8 mouse cellular contexts compared by ENCODE assay signal in the genomic region with DNA sequence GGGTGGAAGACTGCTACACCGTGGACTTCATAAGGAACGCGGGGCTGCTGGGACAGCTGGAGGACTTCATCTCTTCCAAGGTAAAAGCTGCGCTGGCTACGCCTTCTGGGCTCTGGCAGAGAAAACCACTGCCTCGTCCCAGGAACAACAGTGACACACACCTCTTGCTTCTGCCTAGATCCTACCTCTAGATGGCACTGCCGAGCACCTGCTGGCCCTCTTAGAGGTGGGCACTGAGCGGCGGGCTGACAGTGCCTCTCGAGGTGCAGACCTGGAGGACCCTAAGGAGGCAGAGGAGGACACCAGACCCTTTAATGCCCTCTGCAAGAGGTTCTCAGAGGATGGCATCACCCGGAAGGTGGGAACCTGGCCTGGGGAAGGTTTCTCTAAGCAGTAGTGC. TPM values are rescaled to one million over a fixed set of nuclear protein-coding genes. Genes with fewer than 3 reads are reported as not detected.
DNase-seq lines count a peak whose midpoint lies in the region; ATAC-seq and TF ChIP-seq lines count a peak whose summit lies in the region.
"Had no signal": no experiment of that assay in that cellular context is flagged by ENCODE, and none has a peak within 500 bp of the region (broad histone marks: within the 10 kb centered on the region; RNA-seq: fewer than 3 reads in every experiment).

No protein-coding gene starts in this region.

- no peak overlapping the region for H3K4me3 ChIP-seq in embryonic facial prominence, embryonic 11.5 days (ENCODE audit: low read depth, low read length)
- H3K4me3 ChIP-seq in intestine, postnatal 0 days (ENCODE audit: low read depth, low read length), result no peak overlapping the region

- no peaks in the 10 kb centered on the region for H3K9me3 ChIP-seq in embryonic facial prominence, embryonic 11.5 days (replicated peaks; ENCODE audit: control insufficient read depth, low read length)
- no peaks in the 10 kb centered on the region for H3K9me3 ChIP-seq in intestine, postnatal 0 days (ENCODE audit: control insufficient read depth)

- H3K4me1 ChIP-seq in embryonic facial prominence, embryonic 11.5 days (ENCODE audit: control insufficient read depth, insufficient read depth, low read length), result no peaks in the 10 kb centered on the region
- H3K4me1 ChIP-seq in intestine, postnatal 0 days (replicated peaks; ENCODE audit: control insufficient read depth, insufficient read depth, low read length), result no peaks in the 10 kb centered on the region

- H3K27ac ChIP-seq in embryonic facial prominence, embryonic 11.5 days (replicated peaks; ENCODE audit: low read depth, low read length), result no peak overlapping the region
- H3K27ac ChIP-seq in intestine, postnatal 0 days (ENCODE audit: low read depth, low read length), result no peak overlapping the region

- peak; percentile 80 for TF ChIP-seq CTCF in intestine, postnatal 0 days (IDR thresholded peaks at IDR 0.05; ENCODE audit: low read depth)

- no peak overlapping the region for H3K4me2 ChIP-seq in embryonic facial prominence, embryonic 11.5 days (ENCODE audit: low read depth, low read length)
- no peak overlapping the region for H3K4me2 ChIP-seq in intestine, postnatal 0 days (replicated peaks; ENCODE audit: low read depth)

- WGBS in embryonic facial prominence, embryonic 11.5 days, result 19% methylated on average over 11 of the region's 11 CpGs
- WGBS in intestine, postnatal 0 days, result 24% methylated on average over 11 of the region's 11 CpGs

- no peaks in the 10 kb centered on the region for H3K36me3 ChIP-seq in embryonic facial prominence, embryonic 11.5 days (replicated peaks; ENCODE audit: control insufficient read depth, insufficient read depth, low read depth, low read length)
- no peaks in the 10 kb centered on the region for H3K36me3 ChIP-seq in intestine, postnatal 0 days (ENCODE audit: control insufficient read depth, insufficient read depth)

- H3K9ac ChIP-seq in embryonic facial prominence, embryonic 11.5 days (replicated peaks; ENCODE audit: low read length), result no peak overlapping the region
- no peak overlapping the region for H3K9ac ChIP-seq in intestine, postnatal 0 days (ENCODE audit: low read depth, low read length)

- peak; percentile 51 for DNase-seq in ovary, postnatal 36 days (ENCODE audit: low spot score)
- no peak for DNase-seq in ovary, postnatal 14 days (ENCODE audit: low spot score)
- DNase-seq in ZHBTc4 (ENCODE audit: low read depth, low spot score), result peak; percentile 75
- peak; percentile 75 for DNase-seq in embryonic facial prominence, embryonic 11.5 days (ENCODE audit: low spot score)
- DNase-seq in testis, postnatal 10 days (ENCODE audit: low spot score), result peak; percentile 78

- ATAC-seq in embryonic facial prominence, embryonic 11.5 days (replicated peaks; ENCODE audit: insufficient number of reproducible peaks, low FRiP score, low TSS enrichment, low read depth), result no peak; the same call in 1 of the 2 replicates
- ATAC-seq in intestine, postnatal 0 days, result no peak
- ATAC-seq in megakaryocyte, adult 5-6 weeks (ENCODE audit: poor library complexity, severe bottlenecking), result peak; percentile 75

- no peaks in the 10 kb centered on the region for H3K27me3 ChIP-seq in embryonic facial prominence, embryonic 11.5 days (ENCODE audit: control insufficient read depth, insufficient read depth, low read length)
- H3K27me3 ChIP-seq in intestine, postnatal 0 days (replicated peaks; ENCODE audit: control insufficient read depth, insufficient read depth, low read length), result no peaks in the 10 kb centered on the region

RNA-seq across cellular contexts. Expression of gene Utf1, which starts 12.9 kb away (rescaled TPM):
- 0.29 TPM in 1 of 2 replicates, not detected in the other for polyA plus RNA-seq in embryonic facial prominence, embryonic 11.5 days (2014; fragmentation: Nextera tagmentation; extraction: Ambion mirVana)
- polyA plus RNA-seq in intestine, postnatal 0 days (2015; fragmentation: Nextera tagmentation; extraction: Ambion mirVana), result not detected in 2 replicates
- total RNA-seq in megakaryocyte, adult 5-6 weeks (2015), result not detected in 2 replicates
- total RNA-seq in megakaryocyte, adult 5-6 weeks (2017), result not detected in 2 replicates
- total RNA-seq: heart, adult 18-20 months had no signal

RNA-seq across cellular contexts. Expression of gene Kndc1, which starts 36.2 kb away (rescaled TPM):
- 0.21 and 0.24 TPM in 2 replicates for polyA plus RNA-seq in embryonic facial prominence, embryonic 11.5 days (2014; fragmentation: Nextera tagmentation; extraction: Ambion mirVana)
- 0.08 and 0.23 TPM in 2 replicates for polyA plus RNA-seq in intestine, postnatal 0 days (2015; fragmentation: Nextera tagmentation; extraction: Ambion mirVana)
- total RNA-seq in megakaryocyte, adult 5-6 weeks (2015), result not detected in 2 replicates
- total RNA-seq in megakaryocyte, adult 5-6 weeks (2017), result 0.04 TPM in 1 of 2 replicates, not detected in the other

RNA-seq across cellular contexts. Expression of gene 6430531B16Rik, which starts 47.8 kb away (rescaled TPM):
- 0.21 and 0.36 TPM in 2 replicates for polyA plus RNA-seq in embryonic facial prominence, embryonic 11.5 days (2014; fragmentation: Nextera tagmentation; extraction: Ambion mirVana)
- polyA plus RNA-seq in intestine, postnatal 0 days (2015; fragmentation: Nextera tagmentation; extraction: Ambion mirVana), result 0.16 TPM in 1 of 2 replicates, not detected in the other
- total RNA-seq in megakaryocyte, adult 5-6 weeks (2015), result 1.1 and 1.2 TPM in 2 replicates
- 0.89 and 2.3 TPM in 2 replicates for total RNA-seq in megakaryocyte, adult 5-6 weeks (2017)
- total RNA-seq: heart, adult 18-20 months had no signal
